Mouse (Mus musculus): ENCODE results near the gene Dnajb11. TPM values are rescaled to one million over a fixed set of nuclear protein-coding genes. Genes with fewer than 3 reads are reported as not detected.
A peak's percentile ranks its signal among the peaks of the same experiment; 100 is the strongest.

Gene Dnajb11
- polyA plus RNA-seq, 1 experiment from 2014 or later: 113 TPM

DNA sequence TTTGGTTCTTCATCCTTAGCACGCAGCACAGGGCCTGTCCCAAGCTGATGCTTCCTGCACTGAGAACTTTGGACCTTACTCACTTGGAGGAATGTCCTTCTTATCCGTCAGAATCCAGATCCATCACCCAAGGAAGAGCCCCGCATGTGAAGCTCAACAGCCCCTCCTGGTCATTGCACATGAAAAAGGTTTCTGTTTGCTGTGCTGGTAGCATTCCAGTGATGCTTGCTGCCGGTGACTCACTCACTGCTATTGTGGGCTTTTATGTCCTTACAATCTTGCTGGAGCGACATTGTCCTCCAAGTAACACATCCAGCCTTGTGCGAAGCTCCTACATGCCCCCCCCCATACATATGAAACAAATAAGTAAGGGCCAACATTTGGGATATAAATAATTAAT lies 55.2 kb downstream of the Dnajb11 start:
- no peak for ATAC-seq (ENCODE audit: insufficient read depth, low FRiP score, low read depth)
- Histone ChIP-seq H3K4me3 (replicated peaks) (no peak overlapping the region), H3K36me3 (no peaks in the 10 kb centered on the region), H3K4me1 (no peaks in the 10 kb centered on the region), H3K9me3 (no peaks in the 10 kb centered on the region), H3K9ac (no peak overlapping the region), H3K27me3 (replicated peaks) (no peaks in the 10 kb centered on the region), H3K4me2 (no peak overlapping the region), H3K27ac (no peak overlapping the region)
- 74% methylated on average over 6 of the region's 6 CpGs for WGBS

DNA sequence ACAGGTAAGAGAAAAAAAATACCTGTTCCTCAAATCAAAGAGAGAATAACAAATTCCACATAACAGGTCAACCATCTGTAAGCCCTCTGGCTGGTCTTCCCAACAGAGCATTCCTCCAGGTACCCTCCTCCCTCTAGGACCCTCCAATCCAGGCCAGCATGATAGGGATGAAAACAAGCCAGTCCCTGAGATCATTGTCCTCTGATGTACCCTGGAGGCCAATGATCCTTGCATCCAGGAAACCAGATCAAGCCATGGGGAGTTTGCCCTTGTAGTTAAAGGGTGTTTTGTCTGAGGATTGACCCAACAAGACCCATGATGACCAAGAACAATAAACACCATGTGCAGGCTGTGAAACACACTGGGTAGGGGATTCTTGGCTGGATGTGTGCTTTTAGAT lies 56.6 kb downstream of the Dnajb11 start:
- Histone ChIP-seq H3K27me3 (replicated peaks) (no peaks in the 10 kb centered on the region), H3K9me3 (no peaks in the 10 kb centered on the region), H3K4me3 (replicated peaks) (no peak overlapping the region), H3K9ac (no peak overlapping the region), H3K36me3 (no peaks in the 10 kb centered on the region), H3K4me2 (no peak overlapping the region), H3K27ac (no peak overlapping the region), H3K4me1 (no peaks in the 10 kb centered on the region)
- no peak for ATAC-seq (ENCODE audit: insufficient read depth, low FRiP score, low read depth)

DNA sequence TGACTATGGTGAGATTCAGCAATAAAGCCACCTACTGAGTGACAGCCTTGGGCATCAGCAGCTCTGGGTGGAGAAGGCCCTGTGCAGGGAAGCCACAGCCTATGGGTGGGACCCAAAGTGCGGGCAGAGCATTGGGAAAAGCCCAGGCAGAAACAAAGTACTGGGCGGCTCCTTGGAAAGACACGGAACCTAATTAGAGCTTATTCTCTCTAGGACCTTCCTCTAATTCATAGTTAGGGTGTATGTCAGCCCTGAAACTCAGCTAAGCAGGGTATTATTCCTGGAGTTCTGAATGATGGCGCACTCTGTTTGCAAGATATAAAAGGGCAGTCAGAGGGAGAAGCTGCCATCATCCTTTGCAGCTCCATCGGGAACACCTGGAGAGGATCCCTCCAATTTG lies 60.4 kb downstream of the Dnajb11 start, which contains the start of gene Fetub:
TSS of gene Fetub (plus strand) at position 301 of the 400 bp plus-strand sequence.
- no peak within 1 kb of the TSS for H3K4me3 ChIP-seq (replicated peaks)
- no peak within 1 kb of the TSS for H3K27ac ChIP-seq
- H3K9ac ChIP-seq: no peak within 1 kb of the TSS
- no peak within 1 kb of the TSS for H3K4me2 ChIP-seq
- no peaks in the 10 kb centered on the region for H3K36me3 ChIP-seq
- H3K4me1 ChIP-seq: no peaks in the 10 kb centered on the region
- H3K27me3 ChIP-seq (replicated peaks): no peaks in the 10 kb centered on the region
- H3K9me3 ChIP-seq: no peaks in the 10 kb centered on the region
- WGBS: 79% methylated on average over 5 of the region's 5 CpGs
- ATAC-seq (ENCODE audit: insufficient read depth, low FRiP score, low read depth): no peak

DNA sequence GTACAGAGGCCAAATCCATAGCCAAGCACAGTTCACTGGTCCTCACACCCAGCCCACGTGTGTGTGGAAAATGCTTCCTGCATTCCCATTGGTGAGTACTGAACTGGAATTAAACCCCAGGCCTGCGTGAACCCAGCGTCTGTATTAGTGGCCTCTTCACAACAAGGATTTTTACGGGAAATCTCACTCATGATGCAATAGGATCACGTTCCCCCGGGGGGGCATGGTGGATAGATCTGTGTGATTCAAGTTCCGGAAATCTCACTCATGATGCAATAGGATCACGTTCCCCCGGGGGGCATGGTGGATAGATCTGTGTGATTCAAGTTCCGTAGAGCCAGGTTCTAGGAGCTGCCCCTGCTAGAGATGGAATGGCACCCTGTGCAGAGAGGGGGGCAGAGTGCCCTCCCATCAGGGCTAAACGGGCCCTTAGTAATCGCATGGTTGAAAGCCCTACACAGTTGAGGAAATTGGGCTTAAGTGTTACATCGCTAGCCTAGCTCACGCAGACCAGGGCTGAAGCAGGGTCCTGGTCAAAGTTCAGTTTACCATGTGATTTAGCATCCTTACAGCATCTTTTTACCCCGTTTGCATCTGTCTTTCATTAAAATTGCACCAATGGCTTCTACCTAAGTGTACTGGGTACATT lies 61.1 kb downstream of the Dnajb11 start:
- ATAC-seq (ENCODE audit: insufficient read depth, low FRiP score, low read depth): no peak
- no peak overlapping the region for H3K4me3 ChIP-seq (replicated peaks)
- H3K9me3 ChIP-seq: no peaks in the 10 kb centered on the region
- no peaks in the 10 kb centered on the region for H3K27me3 ChIP-seq (replicated peaks)
- H3K27ac ChIP-seq: no peak overlapping the region
- H3K4me1 ChIP-seq: no peaks in the 10 kb centered on the region
- no peak overlapping the region for H3K4me2 ChIP-seq
- no peaks in the 10 kb centered on the region for H3K36me3 ChIP-seq
- no peak overlapping the region for H3K9ac ChIP-seq
- WGBS: 76% methylated on average over 15 of the region's 15 CpGs

DNA sequence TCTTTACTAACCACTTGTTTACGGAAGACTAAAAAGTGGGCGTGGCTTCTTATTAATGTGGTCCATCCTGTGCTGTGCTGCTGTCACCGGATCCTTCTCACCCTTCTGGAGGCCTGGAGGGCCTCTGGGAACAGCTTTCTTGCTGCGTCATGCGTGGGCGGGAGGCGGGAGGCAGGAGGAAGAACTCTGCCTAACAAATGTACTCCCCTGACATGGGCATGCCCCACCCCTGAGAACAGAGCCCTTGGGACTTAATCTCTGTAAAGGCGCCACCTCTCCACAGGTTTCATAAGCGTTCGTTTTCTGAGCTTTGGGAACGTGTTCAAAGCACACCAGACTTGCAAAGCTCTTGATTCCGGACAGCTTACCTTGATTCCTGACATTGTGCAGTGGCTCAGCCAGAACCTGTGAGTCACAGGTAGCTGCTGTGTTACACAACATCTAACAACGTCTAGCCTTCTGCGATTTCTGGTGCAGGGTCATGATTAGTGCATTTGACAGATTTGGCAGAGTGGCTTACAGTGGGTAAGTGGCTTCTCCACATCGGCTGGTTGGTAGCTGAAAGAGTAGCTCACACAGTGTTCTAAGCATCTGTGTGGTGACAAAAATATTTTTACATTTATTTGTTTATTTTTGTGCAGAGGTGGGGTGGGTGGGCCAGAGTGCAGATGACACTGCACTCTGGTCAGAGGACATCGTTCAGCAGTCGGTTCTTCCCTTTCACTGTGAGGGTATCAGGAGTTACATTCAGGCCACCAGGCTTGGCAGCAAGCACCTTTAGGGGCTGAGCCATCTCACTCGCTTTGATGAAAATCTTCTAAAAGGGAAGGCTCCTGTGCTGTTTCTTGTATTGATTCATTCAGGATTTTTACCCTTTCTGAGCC lies 62.6 kb downstream of the Dnajb11 start:
- H3K4me1 ChIP-seq: no peaks in the 10 kb centered on the region
- no peaks in the 10 kb centered on the region for H3K27me3 ChIP-seq (replicated peaks)
- H3K4me2 ChIP-seq: no peak overlapping the region
- H3K9me3 ChIP-seq: no peaks in the 10 kb centered on the region
- 43% methylated on average over 18 of the region's 18 CpGs for WGBS
- no peak overlapping the region for H3K27ac ChIP-seq
- ATAC-seq (ENCODE audit: insufficient read depth, low FRiP score, low read depth): peak; percentile 53; the same call in 1 of the 2 replicates
- H3K4me3 ChIP-seq (replicated peaks): no peak overlapping the region
- no peaks in the 10 kb centered on the region for H3K36me3 ChIP-seq
- no peak overlapping the region for H3K9ac ChIP-seq

- no peak overlapping the region for H3K9ac ChIP-seq
- no peaks in the 10 kb centered on the region for H3K9me3 ChIP-seq
- no peak overlapping the region for H3K27ac ChIP-seq
- no peaks in the 10 kb centered on the region for H3K4me1 ChIP-seq
- no peaks in the 10 kb centered on the region for H3K27me3 ChIP-seq (replicated peaks)
- 90% methylated on average over 5 of the region's 5 CpGs for WGBS
- no peak for ATAC-seq (ENCODE audit: insufficient read depth, low FRiP score, low read depth)
- H3K36me3 ChIP-seq: no peaks in the 10 kb centered on the region
- H3K4me3 ChIP-seq (replicated peaks): no peak overlapping the region
- H3K4me2 ChIP-seq: no peak overlapping the region
Observed at GRCm38 (mm10) chr16:22921761-22922160, 64.1 kb downstream of the Dnajb11 start.

DNA sequence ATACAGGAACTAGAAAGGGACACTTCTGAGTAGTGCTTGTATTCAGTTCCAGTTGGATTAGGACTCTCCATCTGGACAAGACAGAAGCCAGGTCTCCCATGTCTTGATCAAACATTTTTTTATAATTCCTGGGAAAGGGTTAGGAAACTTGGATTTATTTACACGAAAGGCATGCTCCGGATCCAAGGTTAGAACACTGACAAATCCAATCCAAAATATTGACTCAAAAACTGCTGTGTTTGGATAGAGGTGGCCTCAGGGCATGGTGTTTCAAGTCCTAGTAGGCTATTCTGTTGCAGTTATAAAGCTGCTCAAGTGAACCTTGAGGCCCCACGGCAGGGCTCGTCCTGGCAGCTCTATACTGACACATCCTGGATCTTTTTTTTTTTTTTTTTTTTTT lies 64.8 kb downstream of the Dnajb11 start:
- ATAC-seq (ENCODE audit: insufficient read depth, low FRiP score, low read depth): no peak
- no peak overlapping the region for H3K4me2 ChIP-seq
- H3K9me3 ChIP-seq: no peaks in the 10 kb centered on the region
- H3K4me1 ChIP-seq: no peaks in the 10 kb centered on the region
- no peak overlapping the region for H3K9ac ChIP-seq
- no peaks in the 10 kb centered on the region for H3K27me3 ChIP-seq (replicated peaks)
- H3K4me3 ChIP-seq (replicated peaks): no peak overlapping the region
- no peak overlapping the region for H3K27ac ChIP-seq
- 60% methylated on average over 4 of the region's 4 CpGs for WGBS
- H3K36me3 ChIP-seq: no peaks in the 10 kb centered on the region

Other genes starting within 250 kb of the Dnajb11 start
- 1.5 and 2.1 TPM in 2 replicates for gene Dgkg, start 200.6 kb upstream of the Dnajb11 start, polyA plus RNA-seq (2015; fragmentation: Nextera tagmentation; extraction: Ambion mirVana)
- not detected in 2 replicates for gene Crygs, start 46.3 kb upstream of the Dnajb11 start, polyA plus RNA-seq (2015; fragmentation: Nextera tagmentation; extraction: Ambion mirVana)
- 32.3 and 34.2 TPM in 2 replicates for gene Tbccd1, start 176 bp upstream of the Dnajb11 start, polyA plus RNA-seq (2015; fragmentation: Nextera tagmentation; extraction: Ambion mirVana)
- gene Ahsg, start 33.4 kb downstream of the Dnajb11 start, polyA plus RNA-seq (2015; fragmentation: Nextera tagmentation; extraction: Ambion mirVana): 32.5 and 114 TPM in 2 replicates
- 0.24 and 0.72 TPM in 2 replicates for gene Fetub, start 60.5 kb downstream of the Dnajb11 start, polyA plus RNA-seq (2015; fragmentation: Nextera tagmentation; extraction: Ambion mirVana)
- 0.12 TPM in 1 of 2 replicates, not detected in the other for gene Hrg, start 93.2 kb downstream of the Dnajb11 start, polyA plus RNA-seq (2015; fragmentation: Nextera tagmentation; extraction: Ambion mirVana)
- 0.50 and 2.0 TPM in 2 replicates for gene Kng2, start 171.6 kb downstream of the Dnajb11 start, polyA plus RNA-seq (2015; fragmentation: Nextera tagmentation; extraction: Ambion mirVana)
- gene Kng1, start 200.0 kb downstream of the Dnajb11 start, polyA plus RNA-seq (2015; fragmentation: Nextera tagmentation; extraction: Ambion mirVana): 12.3 and 42.4 TPM in 2 replicates
- gene Eif4a2, start 249.6 kb downstream of the Dnajb11 start, polyA plus RNA-seq (2015; fragmentation: Nextera tagmentation; extraction: Ambion mirVana): 224 and 234 TPM in 2 replicates

All from stomach, embryonic 15.5 days (tissue).